Mouse (Mus musculus): Measurements from ENCODE around the gene Slit3. TPM values are rescaled to one million over a fixed set of nuclear protein-coding genes. Genes with fewer than 3 reads are reported as not detected.
A peak's percentile ranks its signal among the peaks of the same experiment; 100 is the strongest.

Gene Slit3
- polyA plus RNA-seq, 2 experiments: 32.9 to 33.0 TPM

DNA sequence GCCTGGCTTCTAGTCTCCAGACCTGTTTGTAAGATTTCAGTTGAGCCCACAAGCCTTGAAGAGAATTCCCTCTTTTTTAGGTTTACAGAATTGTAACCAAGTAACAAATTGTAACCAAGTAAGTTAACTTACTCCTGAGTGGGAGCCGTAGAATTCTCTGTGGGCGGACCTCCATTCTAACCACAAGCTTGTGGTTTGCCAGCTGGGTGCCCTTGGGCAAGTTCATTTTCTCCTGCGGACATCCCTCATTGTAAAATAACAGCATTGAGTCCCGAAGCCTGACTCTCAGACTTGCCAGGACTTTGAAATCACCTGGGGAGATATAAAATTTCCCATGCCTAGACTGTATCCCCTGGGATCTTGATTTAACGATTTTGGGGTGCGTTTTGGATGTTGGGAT, 19.1 kb downstream of the Slit3 start:
- TF ChIP-seq POLR2A (IDR thresholded peaks at IDR 0.05; ENCODE audit: borderline replicate concordance, extremely low read depth, insufficient read depth, insufficient read length): no peak
- WGBS: 40% methylated on average over 6 of the region's 6 CpGs
- no peak for ATAC-seq (ENCODE audit: low FRiP score, low read depth)

DNA sequence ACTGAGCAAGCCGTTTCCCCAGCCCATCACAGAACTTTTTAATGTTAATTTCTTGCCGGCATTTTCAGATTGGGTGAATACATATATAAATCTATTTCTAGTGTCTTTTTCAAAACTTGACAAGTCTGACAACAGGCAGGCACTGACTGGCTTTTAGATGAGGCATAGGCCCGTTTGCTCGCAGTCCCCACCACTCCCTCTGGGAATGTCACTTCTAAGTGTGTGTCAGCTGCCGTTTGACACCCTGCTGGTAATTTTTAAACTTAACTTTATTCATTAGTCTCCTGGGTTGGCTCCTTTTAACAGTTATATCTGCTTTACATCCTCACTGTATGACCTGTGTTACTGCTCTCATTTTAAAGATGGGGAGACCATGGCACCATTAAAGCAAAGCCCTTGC, 21.2 kb downstream of the Slit3 start:
- H3K27ac ChIP-seq (replicated peaks; ENCODE audit: low read depth, low read length): no peak overlapping the region
- WGBS: 45% methylated on average over 5 of the region's 5 CpGs

More for the DNA sequence above, 19.1 kb downstream of the Slit3 start:
- no peaks in the 10 kb centered on the region for H3K9me3 ChIP-seq (ENCODE audit: control insufficient read depth, low read length)
- peaks cover 21% of the 10 kb centered on the region for H3K4me1 ChIP-seq (ENCODE audit: control insufficient read depth, insufficient read depth, low read length)
- no peaks in the 10 kb centered on the region for H3K36me3 ChIP-seq (ENCODE audit: control insufficient read depth, insufficient read depth, low read length)
- no peak for DNase-seq (ENCODE audit: low spot score)
- no peak overlapping the region for H3K9ac ChIP-seq (ENCODE audit: low read depth, low read length, severe bottlenecking)
- H3K4me2 ChIP-seq (replicated peaks; ENCODE audit: low read depth, low read length, severe bottlenecking): no peak overlapping the region
- no peaks in the 10 kb centered on the region for H3K27me3 ChIP-seq (ENCODE audit: control insufficient read depth, insufficient read depth, low read length)
- H3K4me3 ChIP-seq (replicated peaks; ENCODE audit: low read length): no peak overlapping the region
- no peak overlapping the region for H3K27ac ChIP-seq (replicated peaks; ENCODE audit: low read depth, low read length)

DNA sequence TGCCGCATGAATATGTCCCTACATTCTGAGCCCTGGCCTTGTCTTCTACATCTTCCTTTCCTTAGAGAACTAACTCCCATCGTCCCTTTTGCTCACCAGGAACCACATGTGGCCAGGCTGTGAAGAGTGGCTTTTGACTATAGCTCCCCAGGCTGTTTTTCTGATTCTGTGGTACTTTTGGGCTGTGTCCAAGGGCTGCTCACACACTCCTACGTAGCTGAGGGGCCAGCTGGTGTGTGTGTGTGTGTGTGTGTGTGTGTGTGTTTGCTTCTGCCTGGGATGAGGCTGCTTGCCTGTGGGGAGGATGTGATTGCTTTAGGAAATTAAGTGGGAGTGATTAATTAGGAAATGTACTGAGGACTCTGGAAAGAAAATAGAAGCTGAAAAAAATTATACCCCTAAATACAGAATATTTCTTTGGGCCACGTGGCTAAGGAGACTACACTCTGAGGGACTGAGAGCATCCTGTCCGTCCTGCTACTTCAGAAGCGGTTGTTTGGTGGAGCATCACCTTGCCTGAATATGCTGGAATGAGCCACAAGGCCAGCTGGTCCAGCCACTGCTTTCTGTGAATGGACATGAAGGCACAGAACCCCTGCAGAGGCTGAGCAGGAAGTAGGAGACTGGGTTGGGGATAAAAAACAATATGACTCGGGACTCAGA, 21.8 kb downstream of the Slit3 start:
- no peak overlapping the region for H3K27ac ChIP-seq (replicated peaks; ENCODE audit: low read depth, low read length)
- ATAC-seq (ENCODE audit: low FRiP score, low read depth): peak; percentile 53

More for the DNA sequence above, 21.2 kb downstream of the Slit3 start:
- H3K27me3 ChIP-seq (ENCODE audit: control insufficient read depth, insufficient read depth, low read length): no peaks in the 10 kb centered on the region
- no peak overlapping the region for H3K4me3 ChIP-seq (replicated peaks; ENCODE audit: low read length)
- H3K9ac ChIP-seq (ENCODE audit: low read depth, low read length, severe bottlenecking): no peak overlapping the region
- H3K9me3 ChIP-seq (ENCODE audit: control insufficient read depth, low read length): no peaks in the 10 kb centered on the region
- no peak for TF ChIP-seq POLR2A (IDR thresholded peaks at IDR 0.05; ENCODE audit: borderline replicate concordance, extremely low read depth, insufficient read depth, insufficient read length)
- H3K4me2 ChIP-seq (replicated peaks; ENCODE audit: low read depth, low read length, severe bottlenecking): no peak overlapping the region
- DNase-seq (ENCODE audit: low spot score) (no peak), ATAC-seq (ENCODE audit: low FRiP score, low read depth) (no peak)
- H3K36me3 ChIP-seq (ENCODE audit: control insufficient read depth, insufficient read depth, low read length): no peaks in the 10 kb centered on the region
- peaks cover 21% of the 10 kb centered on the region for H3K4me1 ChIP-seq (ENCODE audit: control insufficient read depth, insufficient read depth, low read length)

DNA sequence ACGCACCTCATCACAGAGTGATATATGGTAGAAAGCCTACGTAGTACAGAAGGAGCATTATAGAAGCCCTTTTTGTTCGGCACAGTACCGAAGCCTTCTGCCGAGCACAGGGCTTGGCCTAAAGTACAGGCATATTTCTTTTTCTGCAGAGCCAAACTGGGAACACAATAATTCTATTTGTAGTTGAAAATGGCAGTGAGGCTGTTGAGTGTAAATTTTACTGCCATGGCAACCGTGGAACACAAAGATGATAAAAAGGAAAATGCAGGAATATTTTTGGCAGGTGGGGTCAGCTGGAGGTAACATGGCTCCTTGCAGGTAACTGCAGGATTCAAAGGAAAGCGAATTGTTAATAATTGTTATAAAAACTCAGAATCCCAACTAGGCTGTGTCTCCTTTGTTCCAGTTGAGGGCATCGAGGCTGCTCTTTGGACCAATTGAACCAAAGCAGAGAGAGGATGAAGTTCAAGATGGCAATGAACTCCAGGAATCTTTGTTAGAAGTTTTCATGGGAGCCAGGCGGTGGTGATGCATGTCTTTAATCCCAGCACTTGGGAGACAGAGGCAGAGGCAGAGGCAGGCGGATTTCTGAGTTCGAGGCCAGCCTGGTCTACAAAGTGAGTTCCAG, 26.9 kb downstream of the Slit3 start:
- no peaks in the 10 kb centered on the region for H3K9me3 ChIP-seq (ENCODE audit: control insufficient read depth, low read length)
- ATAC-seq (ENCODE audit: low FRiP score, low read depth) (no peak), DNase-seq (ENCODE audit: low spot score) (no peak)
- no peak overlapping the region for H3K4me3 ChIP-seq (replicated peaks; ENCODE audit: low read length)
- no peaks in the 10 kb centered on the region for H3K27me3 ChIP-seq (ENCODE audit: control insufficient read depth, insufficient read depth, low read length)
- H3K4me2 ChIP-seq (replicated peaks; ENCODE audit: low read depth, low read length, severe bottlenecking): no peak overlapping the region
- H3K27ac ChIP-seq (replicated peaks; ENCODE audit: low read depth, low read length): no peak overlapping the region
- H3K9ac ChIP-seq (ENCODE audit: low read depth, low read length, severe bottlenecking): no peak overlapping the region
- 86% methylated on average over 11 of the region's 11 CpGs for WGBS
- TF ChIP-seq POLR2A (IDR thresholded peaks at IDR 0.05; ENCODE audit: borderline replicate concordance, extremely low read depth, insufficient read depth, insufficient read length): no peak
- H3K4me1 ChIP-seq (ENCODE audit: control insufficient read depth, insufficient read depth, low read length): peaks cover 17% of the 10 kb centered on the region; the same call in 1 of the 2 replicates
- H3K36me3 ChIP-seq (ENCODE audit: control insufficient read depth, insufficient read depth, low read length): no peaks in the 10 kb centered on the region

More for the DNA sequence above, 21.8 kb downstream of the Slit3 start:
- no peak for TF ChIP-seq POLR2A (IDR thresholded peaks at IDR 0.05; ENCODE audit: borderline replicate concordance, extremely low read depth, insufficient read depth, insufficient read length)
- 57% methylated on average over 7 of the region's 7 CpGs for WGBS
- Histone ChIP-seq H3K4me3 (replicated peaks; ENCODE audit: low read length) (no peak overlapping the region), H3K36me3 (ENCODE audit: control insufficient read depth, insufficient read depth, low read length) (no peaks in the 10 kb centered on the region), H3K4me2 (replicated peaks; ENCODE audit: low read depth, low read length, severe bottlenecking) (no peak overlapping the region), H3K9ac (ENCODE audit: low read depth, low read length, severe bottlenecking) (no peak overlapping the region), H3K27me3 (ENCODE audit: control insufficient read depth, insufficient read depth, low read length) (no peaks in the 10 kb centered on the region), H3K4me1 (ENCODE audit: control insufficient read depth, insufficient read depth, low read length) (peaks cover 21% of the 10 kb centered on the region), H3K9me3 (ENCODE audit: control insufficient read depth, low read length) (no peaks in the 10 kb centered on the region)
- DNase-seq (ENCODE audit: low spot score): peak; percentile 52

DNA sequence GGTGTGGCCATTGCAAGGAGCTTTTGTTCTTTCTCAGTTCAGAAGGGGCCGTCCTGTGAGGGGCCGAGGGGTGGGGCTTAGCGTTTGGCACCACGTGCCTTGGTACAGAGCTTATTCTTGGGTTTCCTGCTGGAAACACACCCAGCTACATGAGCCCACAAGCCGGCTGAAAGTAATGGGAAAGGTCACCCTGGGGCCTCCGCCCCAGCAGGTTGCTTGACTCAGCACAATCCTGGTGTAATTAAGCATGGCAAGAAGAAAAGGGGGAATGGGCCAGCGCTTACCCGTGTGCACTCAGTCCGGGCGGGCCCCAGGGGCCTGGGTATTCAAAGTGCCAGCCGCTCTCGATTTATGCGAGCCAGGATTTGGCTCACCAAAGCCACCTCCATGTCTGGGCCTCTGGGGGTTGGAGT, 30.5 kb downstream of the Slit3 start:
- Histone ChIP-seq H3K36me3 (ENCODE audit: control insufficient read depth, insufficient read depth, low read length) (no peaks in the 10 kb centered on the region), H3K4me1 (ENCODE audit: control insufficient read depth, insufficient read depth, low read length) (peaks cover 37% of the 10 kb centered on the region), H3K27me3 (ENCODE audit: control insufficient read depth, insufficient read depth, low read length) (no peaks in the 10 kb centered on the region), H3K27ac (replicated peaks; ENCODE audit: low read depth, low read length) (no peak overlapping the region), H3K4me3 (replicated peaks; ENCODE audit: low read length) (no peak overlapping the region), H3K9ac (ENCODE audit: low read depth, low read length, severe bottlenecking) (no peak overlapping the region), H3K4me2 (replicated peaks; ENCODE audit: low read depth, low read length, severe bottlenecking) (no peak overlapping the region), H3K9me3 (ENCODE audit: control insufficient read depth, low read length) (no peaks in the 10 kb centered on the region)
- WGBS: 52% methylated on average over 13 of the region's 13 CpGs
- ATAC-seq (ENCODE audit: low FRiP score, low read depth) (no peak), DNase-seq (ENCODE audit: low spot score) (no peak)
- TF ChIP-seq POLR2A (IDR thresholded peaks at IDR 0.05; ENCODE audit: borderline replicate concordance, extremely low read depth, insufficient read depth, insufficient read length): no peak

Data from limb, embryonic 14.5 days (tissue).